8 mouse cellular contexts compared by ENCODE assay signal in genomic region chr7:143058221-143058697, GRCm38 (mm10). TPM values are rescaled to one million over a fixed set of nuclear protein-coding genes. Genes with fewer than 3 reads are reported as not detected.
A peak's percentile ranks its signal among the peaks of the same experiment; 100 is the strongest.
DNase-seq lines count a peak whose midpoint lies in the region; ATAC-seq and TF ChIP-seq lines count a peak whose summit lies in the region.

No protein-coding gene starts in this region.

- peaks cover 83% of the 10 kb centered on the region for H3K36me3 ChIP-seq in G1E (replicated peaks)
- H3K36me3 ChIP-seq in liver, embryonic 11.5 days (ENCODE audit: control insufficient read depth, insufficient read depth, low read length), result peaks cover 13% of the 10 kb centered on the region

- H3K27me3 ChIP-seq in G1E (ENCODE audit: insufficient read depth, low read length), result peaks cover 11% of the 10 kb centered on the region
- H3K27me3 ChIP-seq in liver, embryonic 11.5 days (replicated peaks; ENCODE audit: control insufficient read depth, insufficient read depth, low read length), result no peaks in the 10 kb centered on the region

- peaks cover 97% of the 10 kb centered on the region for H3K4me1 ChIP-seq in G1E (ENCODE audit: insufficient read depth, low read depth, low read length)
- H3K4me1 ChIP-seq in liver, embryonic 11.5 days (replicated peaks; ENCODE audit: control insufficient read depth, insufficient read depth, low read length), result peaks cover 65% of the 10 kb centered on the region

- no peak for ATAC-seq in G1E (ENCODE audit: extremely low read depth, insufficient number of reproducible peaks, low FRiP score, poor library complexity, severe bottlenecking)
- peak; percentile 34 for ATAC-seq in liver, embryonic 11.5 days (replicated peaks; ENCODE audit: low FRiP score)

- H3K4me3 ChIP-seq in G1E (ENCODE audit: low read depth, low read length), result peak overlapping the region; percentile 44; the same call in 1 of the 2 replicates
- H3K4me3 ChIP-seq in liver, embryonic 11.5 days (ENCODE audit: low read depth, low read length), result peak overlapping the region; percentile 20

- no peaks in the 10 kb centered on the region for H3K9me3 ChIP-seq in G1E (replicated peaks)
- H3K9me3 ChIP-seq in liver, embryonic 11.5 days (ENCODE audit: control insufficient read depth, low read length), result no peaks in the 10 kb centered on the region

- WGBS in liver, embryonic 11.5 days, result 35% methylated on average over 5 of the region's 5 CpGs

- H3K27ac ChIP-seq in liver, embryonic 11.5 days (ENCODE audit: low read depth, low read length), result peak overlapping the region; percentile 85

- no peak for TF ChIP-seq CTCF in G1E (IDR thresholded peaks at IDR 0.05; ENCODE audit: low read depth, low read length)

- peak; percentile 22 for DNase-seq in cerebellum, adult 9-10 months
- DNase-seq in cerebellum, postnatal 36 days, result no peak
- no peak for DNase-seq in G1E (ENCODE audit: low spot score)
- DNase-seq in heart, postnatal 4 days, result peak; percentile 64
- no peak for DNase-seq in liver, embryonic 11.5 days (ENCODE audit: low spot score)
- no peak for DNase-seq in thymus, postnatal 36 days
- DNase-seq in right cerebral cortex, postnatal 36 days (ENCODE audit: low spot score in 2 of 2), result no peak
- no peak for DNase-seq in gastrocnemius, postnatal 4 days (ENCODE audit: low spot score in 2 of 2)

- peak overlapping the region; percentile 46; the same call in 1 of the 2 replicates for H3K9ac ChIP-seq in liver, embryonic 11.5 days (ENCODE audit: low read depth, low read length)

- H3K4me2 ChIP-seq in liver, embryonic 11.5 days, result peak overlapping the region; percentile 80

RNA-seq across cellular contexts. Expression of gene Cd81, which starts 5.7 kb away (rescaled TPM):
- total RNA-seq in G1E (2014; fragmentation: Nextera tagmentation) (166 and 192 TPM in 2 replicates), G1E (2017) (185 and 191 TPM in 2 replicates)
- 152 and 187 TPM in 2 replicates for polyA plus RNA-seq in G1E (2012)
- total RNA-seq in heart, postnatal 4 days (2021), result 100 to 1,000 TPM; 600 to 620 TPM
- 273 and 276 TPM in 2 replicates for polyA plus RNA-seq in liver, embryonic 11.5 days (2014; fragmentation: Nextera tagmentation; extraction: Ambion mirVana)
- total RNA-seq in gastrocnemius, postnatal 4 days (2021), result 100 to 1,000 TPM; 347 to 375 TPM

RNA-seq across cellular contexts. Expression of gene Tssc4, which starts 10.8 kb away (rescaled TPM):
- total RNA-seq in G1E (2014; fragmentation: Nextera tagmentation), result 13.4 and 18.8 TPM in 2 replicates
- 25.0 and 36.3 TPM in 2 replicates for total RNA-seq in G1E (2017)
- 207 and 271 TPM in 2 replicates for polyA plus RNA-seq in G1E (2012)
- 10 to 100 TPM; 32.6 to 33.9 TPM for total RNA-seq in heart, postnatal 4 days (2021)
- 48.9 and 52.2 TPM in 2 replicates for polyA plus RNA-seq in liver, embryonic 11.5 days (2014; fragmentation: Nextera tagmentation; extraction: Ambion mirVana)
- 10 to 100 TPM; 24.5 to 26.8 TPM for total RNA-seq in gastrocnemius, postnatal 4 days (2021)

RNA-seq across cellular contexts. Expression of gene Trpm5, which starts 36.2 kb away (rescaled TPM):
- total RNA-seq in G1E (2014; fragmentation: Nextera tagmentation) (not detected in 2 replicates), G1E (2017) (0.12 and 0.33 TPM in 2 replicates)
- polyA plus RNA-seq in G1E (2012), result not detected in 2 replicates
- under 1 TPM; 0.74 to 0.93 TPM for total RNA-seq in heart, postnatal 4 days (2021)
- 1.2 and 1.3 TPM in 2 replicates for polyA plus RNA-seq in liver, embryonic 11.5 days (2014; fragmentation: Nextera tagmentation; extraction: Ambion mirVana)
- 10 to 100 TPM in 1 of 2 experiments, 1 to 10 TPM in 1; 10.0 to 10.3 TPM for total RNA-seq in gastrocnemius, postnatal 4 days (2021)

RNA-seq across cellular contexts. Expression of gene Kcnq1, which starts 47.9 kb away (rescaled TPM):
- total RNA-seq in G1E (2014; fragmentation: Nextera tagmentation) (not detected in 2 replicates), G1E (2017) (0.12 TPM in 1 of 2 replicates, not detected in the other)
- not detected in 2 replicates for polyA plus RNA-seq in G1E (2012)
- total RNA-seq in heart, postnatal 4 days (2021), result 10 to 100 TPM; 51.7 to 55.3 TPM
- polyA plus RNA-seq in liver, embryonic 11.5 days (2014; fragmentation: Nextera tagmentation; extraction: Ambion mirVana), result 0.59 and 1.2 TPM in 2 replicates
- total RNA-seq in gastrocnemius, postnatal 4 days (2021), result 1 to 10 TPM; 6.0 to 7.7 TPM

RNA-seq across cellular contexts. Expression of gene Tspan32, which starts 53.4 kb away (rescaled TPM):
- total RNA-seq in G1E (2014; fragmentation: Nextera tagmentation) (104 and 119 TPM in 2 replicates), G1E (2017) (247 and 297 TPM in 2 replicates)
- 57.5 and 59.3 TPM in 2 replicates for polyA plus RNA-seq in G1E (2012)
- under 1 TPM; 0.45 to 0.64 TPM for total RNA-seq in heart, postnatal 4 days (2021)
- 115 and 118 TPM in 2 replicates for polyA plus RNA-seq in liver, embryonic 11.5 days (2014; fragmentation: Nextera tagmentation; extraction: Ambion mirVana)
- total RNA-seq in gastrocnemius, postnatal 4 days (2021), result under 1 TPM; 0.88 to 0.96 TPM

Comparison
In these comparisons a context has a peak if more than half of its experiments do, and no peak if none do; other contexts are left out.
1. DNase-seq: peak in cerebellum, adult 9-10 months (single experiment) and heart, postnatal 4 days (single experiment); none in cerebellum, postnatal 36 days (0 of 2), G1E (single experiment), liver, embryonic 11.5 days (single experiment), thymus, postnatal 36 days (0 of 2), right cerebral cortex, postnatal 36 days (0 of 2) and gastrocnemius, postnatal 4 days (0 of 2).
2. RNA of gene Trpm5, which starts 36.2 kb away (total RNA-seq): 10.0 to 10.3 TPM in gastrocnemius, postnatal 4 days; 0.74 to 0.93 TPM in heart, postnatal 4 days and 0.12 to 0.33 TPM in G1E; every median in the first group is over 4 times any median in the second.